ENCODE assay signal across 7 mouse cellular contexts in genomic region chr4:24496116-24496952, GRCm38 (mm10). TPM values are rescaled to one million over a fixed set of nuclear protein-coding genes. Genes with fewer than 3 reads are reported as not detected.
DNase-seq lines count a peak whose midpoint lies in the region; ATAC-seq lines count a peak whose summit lies in the region.

Gene Mms22l (plus strand): TSS chr4:24496451.

- no peaks in the 10 kb centered on the region for H3K36me3 ChIP-seq in intestine, embryonic 16.5 days (ENCODE audit: control insufficient read depth, insufficient read depth, low read length)
- H3K36me3 ChIP-seq in midbrain, embryonic 11.5 days (ENCODE audit: control insufficient read depth, insufficient read depth, low read length): no peaks in the 10 kb centered on the region

- peak within 1 kb of the TSS; percentile 92 for H3K4me3 ChIP-seq in intestine, embryonic 16.5 days (ENCODE audit: low read length)
- H3K4me3 ChIP-seq in midbrain, embryonic 11.5 days (ENCODE audit: low read depth, low read length): peak within 1 kb of the TSS; percentile 87

- peak within 1 kb of the TSS; percentile 97 for H3K9ac ChIP-seq in intestine, embryonic 16.5 days (ENCODE audit: low read depth, low read length)
- peak within 1 kb of the TSS; percentile 97 for H3K9ac ChIP-seq in midbrain, embryonic 11.5 days (ENCODE audit: low read length)

- peak; percentile 100 for ATAC-seq in intestine, embryonic 16.5 days
- peak; percentile 99 for ATAC-seq in midbrain, embryonic 11.5 days (ENCODE audit: low FRiP score)

- H3K27me3 ChIP-seq in intestine, embryonic 16.5 days (replicated peaks; ENCODE audit: control insufficient read depth, insufficient read depth, low read length): no peaks in the 10 kb centered on the region
- H3K27me3 ChIP-seq in midbrain, embryonic 11.5 days (ENCODE audit: control insufficient read depth, insufficient read depth, low read length): no peaks in the 10 kb centered on the region

- intact Hi-C loops in left cerebral cortex, postnatal 36 days (cut with DNase I): no loop called here

- H3K4me2 ChIP-seq in intestine, embryonic 16.5 days (ENCODE audit: low read depth, low read length): peak within 1 kb of the TSS; percentile 75
- peak within 1 kb of the TSS; percentile 75 for H3K4me2 ChIP-seq in midbrain, embryonic 11.5 days

- no peaks in the 10 kb centered on the region; the same call in 1 of the 2 replicates for H3K4me1 ChIP-seq in intestine, embryonic 16.5 days (ENCODE audit: control insufficient read depth, insufficient read depth, low read length)
- H3K4me1 ChIP-seq in midbrain, embryonic 11.5 days (ENCODE audit: control insufficient read depth, insufficient read depth, low read length): peaks cover 11% of the 10 kb centered on the region; the same call in 1 of the 2 replicates

- DNase-seq in adrenal gland, adult 8-10 months: peak; percentile 86
- DNase-seq in embryo, embryonic 9.5 days (ENCODE audit: extremely low spot score): peak; percentile 94
- peak; percentile 94 to 97 for DNase-seq in gastrocnemius, postnatal 4 days (ENCODE audit: low spot score in 2 of 2)
- DNase-seq in left cerebral cortex, postnatal 36 days (ENCODE audit: low spot score in 2 of 2): peak; percentile 91 to 92
- peak; percentile 99 for DNase-seq in midbrain, embryonic 11.5 days (ENCODE audit: low spot score, missing footprints)
- DNase-seq in skeletal muscle tissue, adult 2 months (ENCODE audit: low read depth, low spot score): peak; percentile 89

- H3K27ac ChIP-seq in intestine, embryonic 16.5 days (ENCODE audit: low read length): peak within 1 kb of the TSS; percentile 98
- peak within 1 kb of the TSS; percentile 92 for H3K27ac ChIP-seq in midbrain, embryonic 11.5 days (ENCODE audit: low read depth, low read length)

- WGBS in intestine, embryonic 16.5 days: under 1% methylated on average over 78 of the region's 83 CpGs
- under 1% methylated on average over 76 of the region's 83 CpGs for WGBS in midbrain, embryonic 11.5 days

- no peaks in the 10 kb centered on the region for H3K9me3 ChIP-seq in intestine, embryonic 16.5 days (ENCODE audit: control insufficient read depth, low read length)
- H3K9me3 ChIP-seq in midbrain, embryonic 11.5 days (ENCODE audit: control insufficient read depth, low read length): peaks cover under 1% of the 10 kb centered on the region; the same call in 1 of the 2 replicates

RNA-seq across cellular contexts. Expression of gene Mms22l, which starts in this region (rescaled TPM):
- 1 to 10 TPM; 2.6 to 5.8 (median 3.4) TPM for total RNA-seq in adrenal gland, adult 8-10 months (2022)
- 1 to 10 TPM; 7.6 to 9.5 TPM for total RNA-seq in gastrocnemius, postnatal 4 days (2021)
- 17.4 and 18.9 TPM in 2 replicates for polyA plus RNA-seq in intestine, embryonic 16.5 days (2015; fragmentation: Nextera tagmentation; extraction: Ambion mirVana)
- 1 to 10 TPM; 1.1 to 1.2 TPM for total RNA-seq in left cerebral cortex, postnatal 36 days (2021)
- 39.1 and 39.8 TPM in 2 replicates for polyA plus RNA-seq in midbrain, embryonic 11.5 days (2014; fragmentation: Nextera tagmentation; extraction: Ambion mirVana)

Comparison
In these comparisons a context has a peak if more than half of its experiments do, and no peak if none do; other contexts are left out.
1. Peak in every context shown above with its lines: DNase-seq, ATAC-seq, H3K4me3 ChIP-seq and H3K27ac ChIP-seq.